Mouse (Mus musculus) myocyte (in vitro differentiated cells): ENCODE measurements around the gene 3110082I17Rik.

ENCODE experiments used
- CEBPB ChIP-seq: IDR thresholded peaks from 2 replicates; pipeline ENCODE4 v1.6.1; 2011; ENCODE audit warnings: mild to moderate bottlenecking, moderate library complexity; ENCODE audit not compliant: poor library complexity, insufficient read depth, severe bottlenecking
- MAX ChIP-seq: IDR thresholded peaks from one replicate; pipeline ENCODE4 v1.6.1; 2011; ENCODE audit warnings: low read depth, mild to moderate bottlenecking, control low read depth
- MYOG ChIP-seq, 3 experiments: IDR thresholded peaks; one replicate each; pipeline ENCODE4 v1.6.1; 2011; ENCODE audit warnings: control low read depth in 2 of 3, low read depth in 2 of 3, mild to moderate bottlenecking in 2 of 3; ENCODE audit not compliant: insufficient read length in 2 of 3, control insufficient read depth in 1 of 3, insufficient read depth in 1 of 3
- POLR2A ChIP-seq: IDR thresholded peaks from one replicate; pipeline ENCODE4 v1.6.1; 2011; ENCODE audit warnings: low read depth, mild to moderate bottlenecking, control low read depth, moderate library complexity; ENCODE audit not compliant: insufficient read length
- TCF12 ChIP-seq: IDR thresholded peaks from one replicate; pipeline ENCODE4 v1.6.1; 2011; ENCODE audit warnings: mild to moderate bottlenecking, control low read depth; ENCODE audit not compliant: poor library complexity, insufficient read depth, severe bottlenecking
- USF1 ChIP-seq: IDR thresholded peaks from one replicate; pipeline ENCODE4 v1.6.1; 2011; ENCODE audit warnings: low read depth, mild to moderate bottlenecking, control low read depth, moderate library complexity

DNA sequence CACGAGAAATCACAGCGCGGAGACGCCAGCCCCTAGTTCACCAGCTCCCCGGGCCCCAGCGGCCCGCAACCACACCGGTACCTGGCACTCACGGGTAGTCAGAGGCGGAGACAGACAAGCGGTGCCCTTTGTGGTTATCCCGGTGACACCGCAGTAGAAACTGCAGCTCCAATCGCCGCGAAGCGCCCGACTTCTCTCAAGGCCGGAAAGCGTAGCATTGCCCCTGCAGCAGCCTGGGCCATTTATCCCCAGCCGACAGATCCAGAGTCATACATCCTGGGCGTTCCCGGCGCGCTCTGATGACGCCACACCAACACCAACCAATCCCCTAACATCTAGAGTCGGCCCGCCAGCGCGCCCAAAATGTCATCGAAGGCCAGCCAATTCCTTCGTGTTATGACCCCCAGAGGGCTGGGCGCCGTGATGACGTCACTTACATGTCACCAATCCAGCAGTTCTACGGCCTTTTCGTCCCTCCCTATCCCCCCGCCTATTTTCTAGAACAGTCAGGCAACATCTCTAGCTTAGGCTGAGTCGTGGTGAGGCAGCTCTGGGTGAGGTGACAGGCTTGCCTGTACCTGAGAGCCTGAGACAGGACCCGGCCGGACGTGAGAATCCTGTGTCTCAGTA is 24.0 kb upstream of the 3110082I17Rik start, which contains the start of gene Zfand2a:
- TF ChIP-seq TCF12 (no peak), POLR2A (peak; percentile 64), USF1 (no peak), MYOG (IDR thresholded peaks at IDR 0.05; ENCODE audit: control insufficient read depth in 1 of 3, insufficient read depth in 1 of 3, insufficient read length in 2 of 3, low read depth in 2 of 3) (no peak), MAX (no peak), CEBPB (no peak)
